Mouse (Mus musculus): ENCODE measurements at regions not wholly inside any gene's neighbourhood (a gene's known extent, or its start where the extent isn't known, plus 50 kb on each side); places are given as distances from the start of the nearest gene placed in this dataset.

DNA sequence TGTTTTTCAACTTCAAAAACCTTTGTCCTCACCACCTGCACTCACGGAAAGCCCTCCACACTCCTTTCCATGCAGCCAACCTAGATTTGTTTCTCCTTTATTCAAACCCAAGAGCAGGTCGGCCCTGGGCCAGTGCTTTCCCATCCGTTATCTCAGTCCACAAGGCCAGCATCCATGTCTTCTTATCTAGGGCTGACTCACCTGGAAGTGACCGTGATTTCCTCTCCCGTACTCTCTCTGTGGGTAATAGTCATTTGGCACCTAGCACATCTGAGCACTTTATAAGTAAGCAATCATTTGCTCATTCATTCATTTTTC is 106.2 kb downstream of the Rassf10 start:
- no peak for DNase-seq (ENCODE audit: low spot score in 2 of 2)

GRCm38 (mm10) chr7:113060991-113061390 is 107.2 kb downstream of the Rassf10 start:
- DNase-seq (ENCODE audit: low spot score in 2 of 2), result no peak

DNA sequence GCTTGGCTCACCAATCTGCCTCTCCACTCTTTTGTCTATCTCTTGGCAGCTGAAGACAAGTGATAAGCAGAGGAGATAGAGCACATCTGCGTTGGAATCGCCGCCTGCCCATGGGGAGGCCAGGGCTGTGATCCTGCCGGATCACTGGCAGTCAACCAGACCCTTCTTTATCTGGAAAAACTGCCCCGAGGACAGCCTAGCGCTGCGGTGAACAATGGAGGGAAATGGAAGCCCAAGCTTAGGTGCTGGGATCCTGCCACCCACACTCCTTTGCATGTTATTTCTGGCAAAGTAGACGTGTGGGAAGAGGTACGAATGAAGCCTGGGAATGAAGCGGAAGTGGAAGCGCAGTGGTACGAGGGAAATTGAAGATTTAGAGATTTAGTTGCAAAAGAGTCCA is 112.8 kb downstream of the Rassf10 start:
- DNase-seq (ENCODE audit: low spot score in 2 of 2), result no peak

GRCm38 (mm10) chr7:113068296-113068695 is 114.5 kb downstream of the Rassf10 start:
- no peak for DNase-seq (ENCODE audit: low spot score in 2 of 2)

DNA sequence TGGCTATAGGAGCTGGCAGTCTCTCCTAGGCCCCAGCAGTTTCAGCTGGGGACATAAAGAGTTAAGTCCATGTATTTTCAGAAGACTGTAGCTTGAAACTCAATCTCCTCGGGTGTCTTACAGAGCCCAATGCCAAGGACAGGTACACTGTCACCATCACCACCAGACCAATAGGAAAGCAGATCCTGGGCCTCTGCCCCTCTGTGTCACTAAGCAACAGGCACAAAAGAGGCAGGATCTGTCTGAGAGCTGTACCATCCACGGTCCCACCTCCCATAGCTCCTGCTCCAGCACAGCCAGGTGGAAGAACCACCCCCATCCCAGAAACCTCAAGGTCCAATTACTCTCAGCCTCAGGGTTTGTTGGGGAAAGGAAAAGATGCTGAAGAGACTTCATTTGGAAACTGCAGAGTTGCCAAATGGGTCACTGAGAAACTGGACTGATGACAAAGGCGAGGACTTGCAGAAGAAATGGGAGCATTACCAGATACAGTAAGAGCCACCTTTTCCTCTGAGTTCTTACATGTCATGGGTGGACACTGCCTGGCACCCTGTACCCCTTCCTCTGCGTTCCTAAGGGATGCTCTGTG is 115.7 kb downstream of the Rassf10 start:
- no peak for DNase-seq (ENCODE audit: low spot score in 2 of 2)

DNA sequence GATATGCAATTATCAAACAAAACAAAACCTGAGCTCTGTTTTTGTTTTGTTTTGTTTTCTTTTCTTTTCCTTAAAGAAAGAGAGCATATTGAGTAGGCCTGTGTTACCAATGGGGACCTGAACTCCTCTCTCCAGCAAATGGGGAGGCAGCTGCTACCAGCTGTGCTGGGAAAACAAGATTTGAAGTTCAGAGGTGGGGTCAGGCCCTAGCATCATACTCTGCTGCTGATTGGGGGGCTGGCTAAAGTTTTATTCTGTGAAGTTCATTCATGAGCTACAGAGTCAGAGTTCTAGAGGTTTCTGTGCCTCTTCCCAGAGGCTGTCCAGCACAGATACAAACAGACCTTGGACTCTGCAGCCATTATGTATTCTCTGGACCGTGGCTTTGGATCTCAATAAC is 117.7 kb downstream of the Rassf10 start:
- DNase-seq (ENCODE audit: low spot score in 2 of 2), result no peak

GRCm38 (mm10) chr7:113073781-113074180 is 120.0 kb downstream of the Rassf10 start:
- no peak for DNase-seq (ENCODE audit: low spot score in 2 of 2)

GRCm38 (mm10) chr7:113075371-113075770 is 121.6 kb downstream of the Rassf10 start:
- no peak for DNase-seq (ENCODE audit: low spot score in 2 of 2)

- DNase-seq (ENCODE audit: low spot score in 2 of 2), result no peak
These were observed 122.5 kb downstream of the Rassf10 start for GRCm38 (mm10) chr7:113076243-113076642.

GRCm38 (mm10) chr7:113081120-113081519 is 126.1 kb upstream of the Arntl start:
- DNase-seq (ENCODE audit: low spot score in 2 of 2), result no peak

GRCm38 (mm10) chr7:113084930-113085625 is 122.2 kb upstream of the Arntl start:
- DNase-seq (ENCODE audit: low spot score in 2 of 2), result no peak

- no peak for DNase-seq (ENCODE audit: low spot score in 2 of 2)
These were observed 121.1 kb upstream of the Arntl start for GRCm38 (mm10) chr7:113086158-113086557.

- DNase-seq (ENCODE audit: low spot score in 2 of 2), result no peak
These were observed 119.6 kb upstream of the Arntl start for GRCm38 (mm10) chr7:113087646-113088045.

DNA sequence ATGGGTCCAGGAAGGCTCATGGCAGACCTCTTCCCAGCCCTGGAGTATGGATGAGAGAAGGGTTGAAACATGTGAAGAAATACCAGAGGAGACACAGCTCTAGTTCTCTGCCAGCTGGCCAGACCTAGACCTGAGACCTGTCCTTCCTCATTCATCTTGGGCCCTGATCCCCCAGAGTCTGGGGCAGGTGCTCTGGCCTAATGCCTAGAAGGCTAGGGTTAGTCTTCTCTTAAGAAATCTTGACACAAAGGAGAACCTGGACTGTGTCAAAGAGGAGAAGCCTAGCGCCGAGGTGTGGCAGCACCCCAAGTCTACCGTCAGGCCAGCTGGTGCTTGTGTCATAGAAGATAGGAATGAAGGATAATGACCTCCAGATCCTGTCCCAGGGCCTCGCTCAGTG is 118.2 kb upstream of the Arntl start:
- DNase-seq (ENCODE audit: low spot score in 2 of 2), result no peak

DNA sequence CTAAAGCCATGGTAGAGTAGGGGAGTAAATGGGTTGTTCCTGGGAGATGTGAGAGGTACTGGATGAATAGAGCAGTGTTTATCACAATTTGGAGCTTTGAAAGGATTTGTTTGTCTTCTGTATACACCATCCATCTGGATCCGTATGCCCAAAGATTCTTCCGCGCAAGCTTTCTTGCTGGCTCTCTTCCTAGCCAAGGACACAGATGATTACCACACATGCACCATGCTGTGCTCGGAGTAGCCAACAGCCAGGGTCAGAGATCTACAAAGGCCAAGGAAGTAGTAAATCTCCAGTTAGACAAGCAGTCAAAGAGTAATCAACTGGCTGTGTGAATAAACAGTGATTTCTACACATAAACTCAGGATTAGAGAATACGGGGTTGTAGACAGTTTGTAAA is 113.3 kb upstream of the Arntl start:
- no peak for DNase-seq (ENCODE audit: low spot score in 2 of 2)

GRCm38 (mm10) chr7:113095092-113095491 is 112.2 kb upstream of the Arntl start:
- no peak for DNase-seq (ENCODE audit: low spot score in 2 of 2)

GRCm38 (mm10) chr7:113104265-113104664 is 103.0 kb upstream of the Arntl start:
- DNase-seq (ENCODE audit: low spot score in 2 of 2), result no peak

GRCm38 (mm10) chr7:113105359-113105758 is 101.9 kb upstream of the Arntl start:
- no peak for DNase-seq (ENCODE audit: low spot score in 2 of 2)

DNA sequence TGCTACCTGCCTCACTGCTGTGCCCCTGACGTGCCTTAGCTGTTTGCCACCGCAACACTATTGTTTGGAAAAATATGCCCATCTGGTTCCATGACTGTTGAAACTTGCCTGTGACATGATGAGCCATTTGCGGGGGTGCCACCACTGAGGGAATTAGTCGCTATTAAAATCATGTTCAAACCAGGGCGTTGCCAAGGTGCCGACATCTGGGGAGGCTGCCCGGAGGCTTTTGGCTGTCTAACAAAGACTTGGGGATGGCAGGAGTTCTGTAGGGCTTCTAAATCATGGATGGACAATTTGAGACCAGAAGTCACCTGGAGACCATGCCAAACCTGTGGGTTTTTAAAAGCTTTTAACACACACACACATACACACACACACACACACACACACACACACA is 100.5 kb upstream of the Arntl start:
- no peak for DNase-seq (ENCODE audit: low spot score in 2 of 2)

DNA sequence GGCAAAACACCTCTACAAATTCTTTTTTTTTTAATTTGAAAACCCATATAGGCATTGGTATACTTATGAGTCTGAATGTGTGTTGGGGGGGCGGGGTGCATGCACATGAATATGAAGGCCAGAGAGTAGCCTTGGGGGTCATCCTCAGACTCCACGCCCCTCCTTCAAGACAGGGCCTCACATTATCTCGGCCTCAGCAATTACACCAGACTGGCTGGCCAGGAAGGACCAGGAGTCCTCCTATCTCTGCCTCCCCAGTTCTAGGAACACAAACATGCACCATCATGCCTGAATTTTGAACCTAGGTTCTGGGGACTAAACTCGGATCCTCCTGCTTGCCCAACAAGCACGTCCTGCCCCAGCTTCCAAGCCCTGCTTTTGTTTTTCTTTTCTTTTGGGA is 99.3 kb upstream of the Arntl start:
- DNase-seq (ENCODE audit: low spot score in 2 of 2), result no peak

- no peak for DNase-seq (ENCODE audit: low spot score in 2 of 2)
These were observed 98.7 kb upstream of the Arntl start for GRCm38 (mm10) chr7:113108442-113109000.

GRCm38 (mm10) chr7:113109481-113109880 is 97.8 kb upstream of the Arntl start:
- no peak for DNase-seq (ENCODE audit: low spot score in 2 of 2)

DNA sequence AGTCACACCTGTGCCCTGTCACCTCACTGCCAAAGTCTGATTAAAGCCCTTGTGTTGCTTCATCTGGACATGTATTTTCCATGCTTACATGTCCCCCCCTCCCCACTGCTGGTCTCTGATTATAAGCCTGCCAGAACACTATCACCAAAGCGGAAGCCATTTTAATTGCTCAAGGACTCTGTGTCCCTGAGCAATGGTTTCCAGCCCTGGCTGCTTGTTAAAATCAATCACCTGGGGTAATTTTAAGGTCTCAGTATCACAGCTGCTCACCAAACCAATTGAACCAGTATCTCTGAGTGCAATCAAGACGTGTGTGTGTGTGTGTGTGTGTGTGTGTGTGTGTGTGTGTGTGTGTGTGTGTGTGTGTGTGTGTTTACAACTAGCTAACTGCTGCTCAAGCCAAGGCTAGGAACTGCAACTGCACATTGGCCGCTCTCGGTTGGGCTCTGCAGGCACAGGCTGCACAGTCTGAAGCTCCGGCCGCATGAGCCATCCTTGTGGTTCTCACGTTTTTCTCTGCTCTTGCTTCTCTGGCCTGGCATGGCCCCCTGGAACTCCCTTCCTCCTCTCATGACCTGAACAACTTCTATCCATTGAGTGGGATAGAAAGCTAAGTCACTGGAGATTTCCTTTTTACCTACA is 96.3 kb upstream of the Arntl start:
- no peak for DNase-seq (ENCODE audit: low spot score in 2 of 2)
